Mouse (Mus musculus): ENCODE data around the gene Ppp2r5e. TPM values are rescaled to one million over a fixed set of nuclear protein-coding genes. Genes with fewer than 3 reads are reported as not detected.
"Not testable (repeated sequence)": the region's sequence is repeated elsewhere in the genome, so short reads cannot be mapped to it uniquely, and the experiment has no call there.

The Ppp2r5e gene
- polyA plus RNA-seq, 1 experiment from 2014 or later = 5.3 TPM

DNA sequence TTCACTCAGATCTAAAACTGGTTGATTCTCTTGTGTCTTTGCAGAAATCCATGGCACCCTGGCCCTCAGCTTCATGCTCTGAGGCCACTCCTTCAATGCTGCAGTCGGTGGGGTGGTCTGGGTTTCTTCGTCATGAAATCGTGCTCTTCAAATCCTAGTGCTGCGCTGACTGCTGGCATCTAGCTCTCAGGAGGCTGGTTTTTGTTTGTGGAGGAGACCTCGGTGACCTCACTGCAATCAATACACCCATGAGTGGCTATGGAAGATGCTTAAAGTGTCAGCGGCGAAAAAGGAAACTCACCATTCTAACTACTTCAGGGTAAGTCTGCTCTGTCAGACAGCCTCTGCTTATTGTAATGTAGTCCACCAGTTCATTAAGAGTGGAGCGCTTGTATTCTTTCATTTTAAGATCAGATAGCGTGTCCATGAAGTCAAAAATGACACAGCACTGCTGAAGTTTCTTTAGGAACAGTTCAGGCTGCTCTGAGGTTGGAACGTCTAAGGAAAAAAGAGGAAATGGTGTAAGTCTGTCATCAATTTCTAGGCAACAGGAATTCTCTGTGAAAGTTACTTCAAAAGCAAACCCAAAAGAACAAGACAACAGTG, 80.6 kb downstream of the Ppp2r5e start:
- Histone ChIP-seq H3K4me1 (replicated peaks) (peaks cover 36% of the 10 kb centered on the region), H3K27ac (0 out of 2 replicates have a peak overlapping the region, but pooled peaks have one; percentile 36), H3K9ac (no peak overlapping the region), H3K27me3 (no peaks in the 10 kb centered on the region), H3K9me3 (replicated peaks) (no peaks in the 10 kb centered on the region), H3K4me2 (peak overlapping the region; percentile 28), H3K36me3 (peaks cover 7% of the 10 kb centered on the region; the same call in 1 of the 2 replicates), H3K4me3 (replicated peaks) (0 out of 2 replicates have a peak overlapping the region, but pooled peaks have one; percentile 9)
- DNase-seq (no peak), ATAC-seq (ENCODE audit: low read depth) (peak; percentile 36; the same call in 1 of the 2 replicates)
- WGBS (ENCODE audit: insufficient replicate concordance) = 65% methylated on average over 10 of the region's 10 CpGs

- no peak overlapping the region for H3K9ac ChIP-seq
- peaks cover 7% of the 10 kb centered on the region; the same call in 1 of the 2 replicates for H3K36me3 ChIP-seq
- no peak overlapping the region for H3K27ac ChIP-seq
- WGBS (ENCODE audit: insufficient replicate concordance) = 73% methylated on average over 2 of the region's 2 CpGs
- H3K27me3 ChIP-seq = no peaks in the 10 kb centered on the region
- H3K4me2 ChIP-seq = no peak overlapping the region
- no peak overlapping the region for H3K4me3 ChIP-seq (replicated peaks)
- peaks cover 13% of the 10 kb centered on the region for H3K4me1 ChIP-seq (replicated peaks)
- no peak for DNase-seq
- H3K9me3 ChIP-seq (replicated peaks) = no peaks in the 10 kb centered on the region
- no peak for ATAC-seq (ENCODE audit: low read depth)
Observed at GRCm38 (mm10) chr12:75511520-75511919, 84.5 kb downstream of the Ppp2r5e start.

GRCm38 (mm10) chr12:75504991-75505650, 90.9 kb downstream of the Ppp2r5e start:
- Histone ChIP-seq H3K4me2 (no peak overlapping the region), H3K36me3 (no peaks in the 10 kb centered on the region), H3K27ac (no peak overlapping the region), H3K27me3 (no peaks in the 10 kb centered on the region), H3K4me3 (replicated peaks) (no peak overlapping the region), H3K9me3 (replicated peaks) (no peaks in the 10 kb centered on the region), H3K9ac (no peak overlapping the region), H3K4me1 (replicated peaks) (peaks cover 13% of the 10 kb centered on the region)
- ATAC-seq (ENCODE audit: low read depth) (peak; percentile 73), DNase-seq (peak; percentile 14)
- 43% methylated on average over 6 of the region's 6 CpGs for WGBS (ENCODE audit: insufficient replicate concordance)

DNA sequence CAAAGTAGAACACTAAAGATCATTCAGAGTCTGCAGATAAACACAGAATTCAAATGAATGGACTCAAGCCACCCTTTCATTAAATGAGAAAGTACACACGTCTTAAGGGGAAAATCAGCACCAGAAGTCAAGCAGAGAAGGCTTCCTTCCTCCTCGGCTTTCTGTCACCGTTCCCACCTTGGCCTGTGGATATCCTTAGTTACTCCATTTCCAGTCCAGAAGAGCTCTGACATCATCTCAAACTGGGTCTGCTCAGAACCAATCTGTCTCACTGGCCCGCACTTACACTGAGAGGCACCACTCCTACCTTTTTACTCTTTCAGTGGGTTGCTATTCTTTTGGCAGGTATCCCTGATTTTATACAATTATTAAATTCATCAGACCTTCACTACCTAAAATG, 93.4 kb downstream of the Ppp2r5e start:
- H3K36me3 ChIP-seq = no peaks in the 10 kb centered on the region
- H3K4me2 ChIP-seq = no peak overlapping the region
- peaks cover 13% of the 10 kb centered on the region for H3K4me1 ChIP-seq (replicated peaks)
- H3K9me3 ChIP-seq (replicated peaks) = no peaks in the 10 kb centered on the region
- no peak for DNase-seq
- H3K4me3 ChIP-seq (replicated peaks) = no peak overlapping the region
- H3K27me3 ChIP-seq = no peaks in the 10 kb centered on the region
- 81% methylated on average over 4 of the region's 4 CpGs for WGBS (ENCODE audit: insufficient replicate concordance)
- no peak for ATAC-seq (ENCODE audit: low read depth)
- no peak overlapping the region for H3K9ac ChIP-seq
- H3K27ac ChIP-seq = no peak overlapping the region

GRCm38 (mm10) chr12:75497698-75498097, 98.3 kb downstream of the Ppp2r5e start:
- no peak for ATAC-seq (ENCODE audit: low read depth)
- 71% methylated on average over 1 of the region's 1 CpGs for WGBS (ENCODE audit: insufficient replicate concordance)
- H3K4me1 ChIP-seq (replicated peaks) = peaks cover 9% of the 10 kb centered on the region

DNA sequence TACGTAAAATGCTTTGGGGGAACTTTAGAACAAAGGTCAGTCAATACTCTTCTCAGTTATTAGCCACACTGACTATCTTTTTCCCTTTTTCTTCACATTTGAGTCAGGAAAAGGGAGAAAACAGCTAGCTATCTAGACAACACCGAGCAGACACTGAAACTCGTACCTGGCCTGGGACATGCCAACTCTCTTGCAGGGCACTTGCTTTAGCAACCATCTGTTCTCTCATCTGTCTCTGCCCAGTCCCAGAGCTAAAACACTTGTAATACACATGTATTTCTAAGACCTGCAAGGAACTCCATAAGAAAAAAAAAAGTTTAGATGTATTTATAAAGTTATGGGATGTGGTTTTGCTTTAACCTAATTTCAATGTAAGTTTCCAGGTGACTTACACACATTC, 100.4 kb downstream of the Ppp2r5e start:
- Histone ChIP-seq H3K9me3 (replicated peaks) (no peaks in the 10 kb centered on the region), H3K27me3 (no peaks in the 10 kb centered on the region), H3K36me3 (no peaks in the 10 kb centered on the region; the same call in 1 of the 2 replicates), H3K9ac (no peak overlapping the region), H3K4me1 (replicated peaks) (peaks cover 12% of the 10 kb centered on the region), H3K27ac (no peak overlapping the region), H3K4me2 (no peak overlapping the region), H3K4me3 (replicated peaks) (no peak overlapping the region)
- 84% methylated on average over 3 of the region's 3 CpGs for WGBS (ENCODE audit: insufficient replicate concordance)
- ATAC-seq (ENCODE audit: low read depth) (no peak), DNase-seq (no peak)

More at GRCm38 (mm10) chr12:75497698-75498097, 98.3 kb downstream of the Ppp2r5e start:
- H3K27ac ChIP-seq = no peak overlapping the region
- no peaks in the 10 kb centered on the region for H3K9me3 ChIP-seq (replicated peaks)
- H3K9ac ChIP-seq = no peak overlapping the region
- H3K4me2 ChIP-seq = no peak overlapping the region
- no peak overlapping the region for H3K4me3 ChIP-seq (replicated peaks)
- H3K27me3 ChIP-seq = no peaks in the 10 kb centered on the region
- no peaks in the 10 kb centered on the region for H3K36me3 ChIP-seq
- DNase-seq = no peak

DNA sequence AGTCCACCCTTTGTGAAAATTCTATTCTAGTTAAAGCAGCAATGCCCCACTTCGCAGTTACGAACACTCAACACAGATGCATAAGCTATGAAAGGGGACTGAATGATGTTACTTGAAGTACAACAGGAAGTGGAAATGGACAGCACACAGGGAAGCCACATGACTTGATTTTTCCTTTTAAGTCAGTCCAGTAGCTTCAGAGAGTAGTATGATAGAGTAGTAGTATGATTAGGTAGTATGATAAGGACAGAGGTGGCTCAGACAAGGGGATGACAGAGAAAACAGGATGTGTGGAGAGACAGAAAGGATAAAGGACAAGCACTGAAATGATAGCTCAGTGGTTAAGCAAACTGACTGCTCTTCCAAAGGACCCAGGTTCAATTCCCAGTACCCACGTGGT, 101.4 kb downstream of the Ppp2r5e start:
- Histone ChIP-seq H3K4me3 (replicated peaks) (no peak overlapping the region), H3K27ac (no peak overlapping the region), H3K4me2 (no peak overlapping the region), H3K36me3 (peaks cover 3% of the 10 kb centered on the region; the same call in 1 of the 2 replicates), H3K4me1 (replicated peaks) (peaks cover 12% of the 10 kb centered on the region), H3K9ac (no peak overlapping the region), H3K9me3 (replicated peaks) (no peaks in the 10 kb centered on the region), H3K27me3 (no peaks in the 10 kb centered on the region)
- DNase-seq (no peak), ATAC-seq (ENCODE audit: low read depth) (no peak)
- WGBS (ENCODE audit: insufficient replicate concordance) = 79% methylated on average over 3 of the region's 3 CpGs

DNA sequence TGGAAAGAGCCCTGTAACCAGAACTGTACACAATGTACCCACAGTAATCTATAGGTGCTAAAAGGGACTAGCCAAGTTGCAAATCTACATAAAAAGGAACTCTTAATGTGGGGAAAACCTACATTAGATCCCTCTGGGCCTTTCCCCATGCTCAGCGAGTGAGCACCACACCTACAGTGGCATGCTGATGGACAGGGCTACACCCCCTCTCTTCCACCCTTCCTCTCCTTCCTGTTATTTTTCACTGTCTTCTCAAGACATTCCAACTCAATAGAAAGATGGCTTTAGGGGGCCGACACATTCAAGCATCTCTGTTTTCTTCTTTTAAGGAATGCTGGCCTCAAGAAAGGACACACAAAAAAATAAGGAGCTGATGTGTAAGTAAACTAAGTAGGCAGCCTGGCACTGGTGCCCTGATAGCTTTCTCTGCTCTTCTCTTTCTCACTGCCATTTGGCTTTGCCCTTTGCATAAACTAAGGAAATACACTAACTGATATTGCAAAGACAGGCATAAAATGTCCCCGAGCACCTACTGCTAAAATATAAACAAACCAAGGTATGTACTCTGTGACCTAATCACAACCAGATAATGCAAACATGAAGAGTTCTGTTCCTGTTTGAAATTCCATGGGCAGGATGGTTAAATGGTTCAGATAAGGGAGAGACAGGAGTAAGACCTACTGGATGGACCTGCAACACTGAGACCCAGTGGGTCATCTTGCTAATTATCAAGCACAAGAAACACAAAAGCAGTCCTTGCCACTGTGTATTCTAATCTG, 103.3 kb downstream of the Ppp2r5e start:
- H3K4me3 ChIP-seq (replicated peaks) = no peak overlapping the region
- ATAC-seq (ENCODE audit: low read depth) (no peak), DNase-seq (no peak)
- peaks cover 3% of the 10 kb centered on the region; the same call in 1 of the 2 replicates for H3K36me3 ChIP-seq
- H3K9ac ChIP-seq = no peak overlapping the region
- H3K9me3 ChIP-seq (replicated peaks) = no peaks in the 10 kb centered on the region
- H3K4me2 ChIP-seq = no peak overlapping the region
- H3K27ac ChIP-seq = no peak overlapping the region
- WGBS (ENCODE audit: insufficient replicate concordance) = 64% methylated on average over 3 of the region's 3 CpGs
- H3K27me3 ChIP-seq = no peaks in the 10 kb centered on the region
- peaks cover 12% of the 10 kb centered on the region for H3K4me1 ChIP-seq (replicated peaks)

DNA sequence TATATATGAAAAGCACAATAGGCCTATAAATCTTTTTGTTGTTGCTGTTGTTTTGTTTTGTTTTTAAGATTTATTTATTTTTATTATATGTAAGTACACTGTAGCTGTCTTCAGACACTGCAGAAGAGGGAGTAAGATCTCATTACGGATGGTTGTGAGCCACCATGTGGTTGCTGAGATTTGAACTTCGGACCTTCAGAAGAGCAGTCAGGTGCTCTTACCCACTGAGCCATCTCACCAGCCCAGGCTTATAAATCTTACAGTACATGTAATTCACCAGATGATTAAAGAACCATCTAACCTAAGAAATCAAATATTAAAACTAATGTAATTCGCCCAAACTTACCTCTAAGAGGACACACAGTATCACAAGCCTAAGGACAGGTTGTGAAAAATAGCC, 103.9 kb downstream of the Ppp2r5e start:
- ATAC-seq (ENCODE audit: low read depth); H3K27me3 ChIP-seq; H3K36me3 ChIP-seq; H3K4me3 ChIP-seq (replicated peaks); H3K9ac ChIP-seq; H3K27ac ChIP-seq; H3K9me3 ChIP-seq (replicated peaks); DNase-seq; H3K4me2 ChIP-seq: not testable (repeated sequence)
- peaks cover 12% of the 10 kb centered on the region for H3K4me1 ChIP-seq (replicated peaks)
- 78% methylated on average over 3 of the region's 3 CpGs for WGBS (ENCODE audit: insufficient replicate concordance)

DNA sequence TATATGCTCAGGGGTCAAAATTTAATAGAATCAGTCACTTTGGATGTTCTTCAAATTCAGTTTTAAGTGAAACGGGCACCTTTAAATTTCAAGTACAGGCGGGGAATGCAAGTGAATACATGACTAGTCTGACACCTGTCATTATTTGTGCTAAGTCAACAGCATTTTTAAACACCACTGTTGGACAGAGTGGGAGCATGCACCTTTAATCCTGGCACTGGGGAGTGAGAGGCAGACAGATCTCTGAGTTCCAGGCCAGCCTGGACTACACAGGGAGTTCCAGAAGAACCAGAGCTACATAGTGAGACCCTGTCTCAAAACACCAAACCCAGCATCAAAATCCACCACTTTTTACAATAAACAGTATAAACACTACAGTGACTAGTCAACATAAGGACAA, 108.5 kb downstream of the Ppp2r5e start:
- WGBS (ENCODE audit: insufficient replicate concordance) = 76% methylated on average over 2 of the region's 2 CpGs
- Histone ChIP-seq H3K4me3 (replicated peaks) (no peak overlapping the region), H3K36me3 (peaks cover 3% of the 10 kb centered on the region; the same call in 1 of the 2 replicates), H3K27me3 (no peaks in the 10 kb centered on the region), H3K4me2 (no peak overlapping the region), H3K27ac (no peak overlapping the region), H3K9me3 (replicated peaks) (no peaks in the 10 kb centered on the region), H3K9ac (no peak overlapping the region), H3K4me1 (replicated peaks) (peaks cover 13% of the 10 kb centered on the region)
- ATAC-seq (ENCODE audit: low read depth) = no peak
- DNase-seq = no peak

- ATAC-seq (ENCODE audit: low read depth) = no peak
- no peaks in the 10 kb centered on the region for H3K9me3 ChIP-seq (replicated peaks)
Observed at GRCm38 (mm10) chr12:75486568-75487286, 109.3 kb downstream of the Ppp2r5e start.

More at GRCm38 (mm10) chr12:75486568-75487286, 109.3 kb downstream of the Ppp2r5e start:
- Histone ChIP-seq H3K27me3 (no peaks in the 10 kb centered on the region), H3K4me3 (replicated peaks) (no peak overlapping the region), H3K27ac (no peak overlapping the region), H3K36me3 (peaks cover 3% of the 10 kb centered on the region; the same call in 1 of the 2 replicates), H3K4me1 (replicated peaks) (peaks cover 20% of the 10 kb centered on the region), H3K9ac (no peak overlapping the region), H3K4me2 (no peak overlapping the region)
- no peak for DNase-seq
- WGBS (ENCODE audit: insufficient replicate concordance) = 95% methylated on average over 3 of the region's 3 CpGs

All from liver, embryonic 13.5 days (tissue).